Mouse (Mus musculus): ENCODE results near the gene Mtnr1a. TPM values are rescaled to one million over a fixed set of nuclear protein-coding genes. Genes with fewer than 3 reads are reported as not detected.

The Mtnr1a gene
- polyA plus RNA-seq (2014; fragmentation: Illumina TruSeq; extraction: RNeasy Lipid Tissue Mini Kit (QIAGEN cat#74804)) = not detected

GRCm38 (mm10) chr8:45068759-45069386 lies at the start of gene Mtnr1a:
Gene Mtnr1a, plus strand, starts transcription at chr8:45069137.

Other genes with a start within 250 kb of the Mtnr1a start
- gene Fat1, start 133.7 kb upstream of the Mtnr1a start, polyA plus RNA-seq (2014; fragmentation: Illumina TruSeq; extraction: RNeasy Lipid Tissue Mini Kit (QIAGEN cat#74804)) = 54.7 TPM
- gene F11, start 192.9 kb downstream of the Mtnr1a start, polyA plus RNA-seq (2014; fragmentation: Illumina TruSeq; extraction: RNeasy Lipid Tissue Mini Kit (QIAGEN cat#74804)) = not detected
- gene Klkb1, start 225.7 kb downstream of the Mtnr1a start, polyA plus RNA-seq (2014; fragmentation: Illumina TruSeq; extraction: RNeasy Lipid Tissue Mini Kit (QIAGEN cat#74804)) = 0.40 TPM
- not detected for gene Gm45753, start 239.3 kb downstream of the Mtnr1a start, polyA plus RNA-seq (2014; fragmentation: Illumina TruSeq; extraction: RNeasy Lipid Tissue Mini Kit (QIAGEN cat#74804))

Measured in ovary, adult 10 weeks (tissue).